Mouse (Mus musculus): ENCODE measurements around the gene Olfr825. TPM values are rescaled to one million over a fixed set of nuclear protein-coding genes. Genes with fewer than 3 reads are reported as not detected.
"Not testable (repeated sequence)": the region's sequence is repeated elsewhere in the genome, so short reads cannot be mapped to it uniquely, and the experiment has no call there.

Gene Olfr825
- polyA plus RNA-seq (2012): not detected in 2 replicates

DNA sequence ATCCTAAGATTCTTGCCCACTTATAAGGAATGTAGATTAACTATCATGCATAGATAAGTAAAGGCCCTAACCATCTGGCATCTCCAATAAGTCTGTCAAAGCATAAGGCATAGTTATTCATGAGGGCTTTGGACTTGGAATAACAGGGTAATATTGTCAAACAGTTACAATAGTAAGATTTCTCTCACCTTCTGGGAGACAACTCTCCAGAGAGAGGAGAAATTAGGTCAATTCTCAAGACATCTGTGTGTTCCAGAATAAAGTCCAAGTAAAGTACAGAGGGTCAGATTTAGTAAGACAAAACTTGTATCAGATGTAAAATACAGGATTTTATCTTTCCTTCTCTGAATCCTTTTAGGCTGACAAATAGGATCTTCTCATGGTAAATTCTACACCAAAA is at the start of gene Olfr825:
TSS of gene Olfr825 (minus strand) at position 101 of the 400 bp plus-strand sequence.
- no peak for TF ChIP-seq GATA1 (IDR thresholded peaks at IDR 0.05; ENCODE audit: low read length)

DNA sequence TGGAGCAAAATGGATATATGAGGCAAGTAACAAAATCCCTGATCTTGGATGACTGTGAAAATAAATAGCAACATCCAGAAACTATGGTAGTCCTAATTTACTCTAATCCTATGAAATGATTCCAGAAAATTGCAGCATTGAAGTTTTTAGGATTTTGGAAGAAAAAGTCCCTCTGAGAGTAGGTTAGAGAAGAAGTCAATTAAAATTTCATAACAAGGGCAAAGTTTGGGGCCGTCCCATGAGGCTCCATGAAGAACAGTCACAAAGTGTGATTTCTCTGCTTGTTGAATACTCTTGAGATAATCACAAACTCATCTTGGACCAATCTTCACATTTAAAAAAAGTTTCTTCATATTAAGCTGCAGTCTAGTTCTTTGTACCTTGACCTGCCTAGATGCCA is 47.7 kb upstream of the Olfr825 start, which contains the start of gene Olfr827:
TSS of gene Olfr827 (minus strand) at position 101 of the 400 bp plus-strand sequence.
- no peak for TF ChIP-seq GATA1 (IDR thresholded peaks at IDR 0.05; ENCODE audit: low read length)

DNA sequence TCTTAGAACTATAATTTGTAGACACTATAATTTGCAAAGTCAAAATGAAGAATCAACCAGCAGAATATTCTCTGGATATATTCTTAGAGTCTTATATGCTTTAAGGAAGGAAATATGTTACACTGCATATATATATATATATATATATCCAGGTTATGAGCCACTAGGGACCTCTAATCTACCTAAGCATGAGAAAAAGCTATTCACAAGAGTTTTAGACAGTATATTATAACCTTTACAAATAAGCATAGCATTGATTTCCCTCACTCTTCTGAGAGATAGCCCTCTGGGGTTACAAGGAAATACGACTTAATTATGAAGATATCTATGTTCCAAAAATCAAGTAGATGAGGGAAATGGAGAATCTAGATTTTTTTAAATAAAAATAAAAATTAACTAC is 17.5 kb upstream of the Olfr825 start, which contains the start of gene Olfr826:
TSS of gene Olfr826 (minus strand) at position 101 of the 400 bp plus-strand sequence.
- TF ChIP-seq GATA1 (IDR thresholded peaks at IDR 0.05; ENCODE audit: low read length): no peak

DNA sequence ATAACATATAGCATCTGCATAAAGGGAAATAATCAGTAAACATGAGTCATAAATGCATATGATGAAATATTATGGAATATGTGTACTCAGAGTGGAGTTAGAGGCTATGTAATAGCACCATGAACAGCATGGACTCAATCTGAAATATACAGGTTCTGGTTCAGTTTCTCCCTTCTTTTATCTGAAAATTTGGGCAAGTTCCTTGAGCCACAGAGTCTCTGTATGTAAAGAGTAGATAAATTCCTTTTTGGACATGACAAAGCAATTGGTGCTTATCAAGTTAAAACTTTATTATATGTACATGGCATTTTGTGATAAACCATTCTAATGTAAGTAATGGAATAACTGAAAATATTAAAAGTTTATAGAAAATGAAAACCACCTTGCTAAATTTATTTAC is 1.4 kb downstream of the Olfr825 start:
- TF ChIP-seq GATA1 (IDR thresholded peaks at IDR 0.05; ENCODE audit: low read length): no peak

DNA sequence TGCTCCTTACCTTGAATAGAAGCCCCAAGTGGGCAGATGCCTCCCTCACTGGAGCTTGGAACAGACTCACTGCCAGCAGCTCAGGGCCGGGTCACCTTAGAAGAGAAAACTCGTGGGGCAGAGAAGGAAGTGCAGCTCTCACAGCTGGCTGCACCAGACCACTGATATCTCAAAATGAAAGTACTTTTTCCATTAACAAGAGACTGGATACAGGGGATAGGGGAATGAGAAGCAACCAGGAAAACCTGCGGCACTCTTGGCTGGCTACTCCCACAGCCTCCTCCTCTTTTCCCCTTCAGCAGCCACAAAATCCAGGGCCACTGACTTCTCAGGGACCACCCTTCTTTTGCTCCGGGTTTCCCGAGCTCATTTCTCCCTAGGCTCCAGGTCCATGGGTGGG is 22.4 kb downstream of the Olfr825 start:
- no peak for TF ChIP-seq GATA1 (IDR thresholded peaks at IDR 0.05; ENCODE audit: low read length)

DNA sequence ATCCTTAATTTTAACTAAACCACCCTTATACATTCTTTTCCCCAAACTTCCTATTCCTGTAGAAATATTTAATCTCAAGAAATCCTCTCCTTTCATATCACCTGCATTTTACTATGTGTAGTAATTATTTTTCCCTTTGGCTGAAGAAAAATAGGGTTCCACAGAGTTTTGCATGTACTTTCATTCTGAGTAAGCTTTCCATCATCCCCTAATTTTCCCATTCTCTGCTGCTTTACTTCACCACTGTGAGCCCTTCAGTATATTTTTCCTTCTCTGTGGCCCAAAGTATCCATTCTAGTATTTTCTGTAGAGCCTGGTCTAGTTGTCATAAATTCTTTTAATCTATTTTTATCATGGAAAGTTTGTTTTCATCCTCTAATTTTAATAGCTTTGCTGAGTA is 31.8 kb downstream of the Olfr825 start:
- TF ChIP-seq GATA1 (IDR thresholded peaks at IDR 0.05; ENCODE audit: low read length): no peak

DNA sequence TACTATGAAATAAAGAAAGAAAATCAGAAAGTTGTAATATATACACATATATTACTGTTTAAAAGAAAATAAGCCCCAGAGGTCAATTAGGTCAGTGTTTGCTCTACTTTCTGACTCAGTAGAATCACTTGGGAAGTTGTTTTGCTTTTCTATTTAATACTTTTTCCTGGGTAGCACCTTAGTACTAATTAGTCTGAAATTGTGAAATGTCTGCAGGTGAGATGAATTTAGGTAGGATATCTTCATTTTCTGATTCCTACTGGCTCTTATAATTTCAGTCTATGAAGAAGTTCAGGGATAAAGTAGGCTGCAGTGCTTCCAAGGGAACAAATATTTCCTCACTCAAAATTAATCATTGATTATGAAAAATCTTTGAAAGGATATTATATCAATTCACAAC is 36.7 kb downstream of the Olfr825 start, which contains the start of gene Olfr824:
TSS of gene Olfr824 (minus strand) at position 101 of the 400 bp plus-strand sequence.
- not testable (repeated sequence) for TF ChIP-seq GATA1 (IDR thresholded peaks at IDR 0.05; ENCODE audit: low read length)

DNA sequence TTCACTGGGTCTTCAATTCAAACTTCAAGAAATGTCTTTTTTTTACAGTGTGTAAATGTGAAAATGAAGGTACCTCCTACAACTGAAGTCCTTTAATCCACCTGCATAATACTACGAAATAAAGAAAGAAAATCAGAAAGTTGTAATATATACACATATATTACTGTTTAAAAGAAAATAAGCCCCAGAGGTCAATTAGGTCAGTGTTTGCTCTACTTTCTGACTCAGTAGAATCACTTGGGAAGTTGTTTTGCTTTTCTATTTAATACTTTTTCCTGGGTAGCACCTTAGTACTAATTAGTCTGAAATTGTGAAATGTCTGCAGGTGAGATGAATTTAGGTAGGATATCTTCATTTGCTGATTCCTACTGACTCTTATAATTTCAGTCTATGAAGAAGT is 51.3 kb downstream of the Olfr825 start, which contains the start of gene Olfr823:
TSS of gene Olfr823 (minus strand) at position 101 of the 400 bp plus-strand sequence.
- TF ChIP-seq GATA1 (IDR thresholded peaks at IDR 0.05; ENCODE audit: low read length): not testable (repeated sequence)

Other genes starting within 250 kb of the Olfr825 start
- not detected in 2 replicates for gene Olfr818, start 217.7 kb downstream of the Olfr825 start, polyA plus RNA-seq (2012)
- gene Olfr819, start 199.5 kb downstream of the Olfr825 start, polyA plus RNA-seq (2012): not detected in 2 replicates
- not detected in 2 replicates for gene Olfr247, start 190.6 kb downstream of the Olfr825 start, polyA plus RNA-seq (2012)
- gene Gm10310, start 181.7 kb downstream of the Olfr825 start, polyA plus RNA-seq (2012): not detected in 2 replicates
- not detected in 2 replicates for gene Olfr820, start 154.1 kb downstream of the Olfr825 start, polyA plus RNA-seq (2012)
- not detected in 2 replicates for gene Olfr821, start 136.4 kb downstream of the Olfr825 start, polyA plus RNA-seq (2012)
- gene Olfr822, start 95.6 kb downstream of the Olfr825 start, polyA plus RNA-seq (2012): not detected in 2 replicates
- gene Olfr823, start 51.4 kb downstream of the Olfr825 start, polyA plus RNA-seq (2012): not detected in 2 replicates
- not detected in 2 replicates for gene Olfr824, start 36.8 kb downstream of the Olfr825 start, polyA plus RNA-seq (2012)
- gene Olfr826, start 17.4 kb upstream of the Olfr825 start, polyA plus RNA-seq (2012): not detected in 2 replicates
- gene Olfr827, start 47.6 kb upstream of the Olfr825 start, polyA plus RNA-seq (2012): not detected in 2 replicates
- not detected in 2 replicates for gene Neurod4, start 113.5 kb upstream of the Olfr825 start, polyA plus RNA-seq (2012)
- 1.8 TPM in 2 replicates for gene Tespa1, start 156.1 kb upstream of the Olfr825 start, polyA plus RNA-seq (2012)
- gene Vmn2r84, start 227.6 kb upstream of the Olfr825 start, polyA plus RNA-seq (2012): not detected in 2 replicates

Measured in G1E-ER4 (cell line).